Mouse (Mus musculus) heart, adult 2 months (tissue): ENCODE data around the gene Ntn1. TPM values are rescaled to one million over a fixed set of nuclear protein-coding genes. Genes with fewer than 3 reads are reported as not detected.

Experiments
- DNase-seq, 2 experiments: peaks; one replicate each; pipeline ENCODE4 v3.0.0; 2021
- H3K27ac ChIP-seq: fragments of 200-600 bp; 2 replicates; pipeline ENCODE4 v1.8.1; 2022
- H3K27me3 ChIP-seq: fragments of 200-500 bp; 2 replicates; pipeline ENCODE4 v1.6.1; 2012; ENCODE audit warnings: mild to moderate bottlenecking, low read length, inconsistent platforms, mixed read lengths; ENCODE audit not compliant: control insufficient read depth, insufficient read depth
- H3K36me3 ChIP-seq: fragments of 200-500 bp; 2 replicates; pipeline ENCODE4 v1.6.1; 2012; ENCODE audit warnings: low read length, inconsistent platforms; ENCODE audit not compliant: control insufficient read depth, insufficient read depth
- H3K4me1 ChIP-seq: fragments of 200-500 bp; 2 replicates; pipeline ENCODE4 v1.6.1; 2011; ENCODE audit warnings: low read length; ENCODE audit not compliant: control insufficient read depth, insufficient read depth
- H3K4me3 ChIP-seq: fragments of 200-600 bp; 2 replicates; pipeline ENCODE4 v1.8.1; 2022
- H3K79me2 ChIP-seq: fragments of 200-500 bp; replicated peaks from 2 replicates; pipeline ENCODE4 v1.6.1; 2012; ENCODE audit warnings: mild to moderate bottlenecking, inconsistent platforms, low read length, moderate library complexity, mixed read lengths; ENCODE audit not compliant: control insufficient read depth, insufficient read depth
- H3K9ac ChIP-seq: fragments of 200-500 bp; 2 replicates; pipeline ENCODE4 v1.6.1; 2012; ENCODE audit warnings: low read depth, mild to moderate bottlenecking, control low read depth, inconsistent platforms, low read length, mixed read lengths
- CTCF ChIP-seq: fragments of 200-600 bp; IDR thresholded peaks from 2 replicates; pipeline ENCODE4 v1.8.1; 2022; ENCODE audit warnings: antibody characterized with exemption, mild to moderate bottlenecking, moderate library complexity
- EP300 ChIP-seq: fragments of 200-500 bp; IDR thresholded peaks from 2 replicates; pipeline ENCODE4 v1.6.1; 2011; ENCODE audit warnings: low read depth, low read length, control low read depth; ENCODE audit not compliant: insufficient read depth
- POLR2A ChIP-seq: fragments of 200-500 bp; IDR thresholded peaks from 2 replicates; pipeline ENCODE4 v1.6.1; 2011; ENCODE audit warnings: mild to moderate bottlenecking, low read depth, low read length, control low read depth; ENCODE audit not compliant: insufficient read depth
- WGBS: fragments of 180-500 bp; shearing (Covaris S2); methylation state at CpG from one replicate; pipeline ENCODE4 v1.1.7; 2018; 5-methylcytosine and 5-hydroxymethylcytosine counted together
- intact Hi-C: fragments of 180-260 bp; cut with DNase I; formaldehyde crosslinking; loops from one replicate; pipeline ENCODE4 v1.15.1; 2025
- polyA plus RNA-seq: library from polyadenylated mRNA; depleted of rRNA; stranded (reverse); fragments of >200 nt; gene quantifications from 2 replicates; pipeline ENCODE4 v1.2.3, GENCODE M21; 2012
- total RNA-seq, 2 experiments: library from RNA; stranded (reverse); gene quantifications; 2 replicates each; pipeline ENCODE4 v1.2.3; 2021

The Ntn1 gene
- total and polyA plus RNA-seq, 3 experiments = 32.4 to 70.5 (median 55.1) TPM

GRCm38 (mm10) chr11:68404185-68404584 lies 3.6 kb upstream of the Ntn1 start:
- no peaks in the 10 kb centered on the region for H3K79me2 ChIP-seq
- no peaks in the 10 kb centered on the region for H3K36me3 ChIP-seq
- no peak overlapping the region for H3K4me3 ChIP-seq
- no peak for DNase-seq
- H3K9ac ChIP-seq = no peak overlapping the region
- no peak for TF ChIP-seq POLR2A
- TF ChIP-seq CTCF = peak; percentile 63
- H3K27ac ChIP-seq = no peak overlapping the region
- H3K4me1 ChIP-seq = no peaks in the 10 kb centered on the region; the same call in 1 of the 2 replicates
- H3K27me3 ChIP-seq = no peaks in the 10 kb centered on the region
- WGBS = 51% methylated on average over 4 of the region's 4 CpGs
- intact Hi-C loops = no loop called here

GRCm38 (mm10) chr11:68401428-68401827 lies 805 bp upstream of the Ntn1 start:
- H3K36me3 ChIP-seq = no peaks in the 10 kb centered on the region
- no peak for DNase-seq
- H3K79me2 ChIP-seq = no peaks in the 10 kb centered on the region
- H3K4me1 ChIP-seq = no peaks in the 10 kb centered on the region; the same call in 1 of the 2 replicates
- H3K27ac ChIP-seq = no peak overlapping the region
- no peak overlapping the region for H3K4me3 ChIP-seq
- 62% methylated on average over 5 of the region's 5 CpGs for WGBS
- TF ChIP-seq CTCF = no peak
- TF ChIP-seq POLR2A = no peak
- TF ChIP-seq EP300 = no peak
- intact Hi-C loops = no loop called here
- H3K27me3 ChIP-seq = no peaks in the 10 kb centered on the region
- H3K9ac ChIP-seq = no peak overlapping the region

DNA sequence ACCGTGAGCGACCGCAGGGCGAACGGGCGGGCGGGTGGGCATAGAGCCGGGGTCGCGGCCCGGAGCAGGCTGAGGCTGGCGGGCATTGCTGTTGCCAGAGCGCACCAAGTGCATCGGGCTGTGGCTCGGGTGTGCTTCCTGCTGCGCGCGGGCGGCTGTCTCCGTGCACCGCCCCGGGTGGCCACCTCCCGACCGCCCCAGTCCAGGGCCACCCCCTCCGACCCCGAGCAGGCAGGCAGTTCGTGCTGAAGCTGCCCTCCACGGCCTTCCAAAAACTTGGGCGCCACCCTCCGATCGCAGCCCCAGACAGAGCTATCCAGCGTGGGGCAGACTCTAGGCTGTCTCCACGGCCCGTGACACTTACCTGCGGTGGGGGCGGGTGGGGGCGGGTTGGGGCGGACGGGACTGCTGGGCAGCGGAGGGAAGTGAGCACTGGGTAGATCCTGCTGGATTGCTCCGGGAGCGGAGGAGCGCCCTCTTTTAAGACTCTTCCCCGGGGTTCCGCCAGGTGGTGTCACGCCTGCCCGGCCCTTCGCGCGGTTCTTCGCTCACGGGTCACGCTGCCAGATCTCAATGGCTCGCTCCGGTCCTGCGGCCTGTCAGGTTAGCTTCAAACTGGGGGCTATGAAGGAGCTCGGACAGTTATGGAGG lies 477 bp downstream of the Ntn1 start:
- no peaks in the 10 kb centered on the region for H3K79me2 ChIP-seq
- WGBS = 2% methylated on average over 57 of the region's 57 CpGs
- H3K4me3 ChIP-seq = peak overlapping the region; percentile 66
- peak overlapping the region; percentile 53 for H3K9ac ChIP-seq
- peak overlapping the region; percentile 4; the same call in 1 of the 2 replicates for H3K27ac ChIP-seq
- H3K36me3 ChIP-seq = no peaks in the 10 kb centered on the region
- H3K4me1 ChIP-seq = no peaks in the 10 kb centered on the region; the same call in 1 of the 2 replicates
- H3K27me3 ChIP-seq = no peaks in the 10 kb centered on the region
- peak; percentile 66 to 68 for DNase-seq
- intact Hi-C loops = no loop called here
- TF ChIP-seq POLR2A = no peak
- no peak for TF ChIP-seq EP300
- TF ChIP-seq CTCF = peak; percentile 62

- peak overlapping the region; percentile 4 for H3K27ac ChIP-seq
- DNase-seq = peak in 1 of 2 experiments; percentile 33
- no peak for TF ChIP-seq POLR2A
- TF ChIP-seq CTCF = no peak
- no peaks in the 10 kb centered on the region for H3K27me3 ChIP-seq
- H3K9ac ChIP-seq = peak overlapping the region; percentile 56
- peak overlapping the region; percentile 66 for H3K4me3 ChIP-seq
- H3K36me3 ChIP-seq = no peaks in the 10 kb centered on the region
- intact Hi-C loops = loop anchor here (10.0 kb wide), 1 partner anchor 115 kb away; no protein-coding TSS in a partner anchor
- under 1% methylated on average over 47 of the region's 47 CpGs for WGBS
- H3K4me1 ChIP-seq = no peaks in the 10 kb centered on the region; the same call in 1 of the 2 replicates
- H3K79me2 ChIP-seq = no peaks in the 10 kb centered on the region
These were observed 1.0 kb downstream of the Ntn1 start for GRCm38 (mm10) chr11:68399548-68400020.

- Histone ChIP-seq H3K4me1 (no peaks in the 10 kb centered on the region; the same call in 1 of the 2 replicates), H3K4me3 (peak overlapping the region; percentile 66), H3K27me3 (no peaks in the 10 kb centered on the region), H3K27ac (peak overlapping the region; percentile 4), H3K36me3 (no peaks in the 10 kb centered on the region), H3K79me2 (no peaks in the 10 kb centered on the region), H3K9ac (peak overlapping the region; percentile 56)
- DNase-seq = no peak
- intact Hi-C loops = loop anchor here (10.0 kb wide), 1 partner anchor 114 kb away; no protein-coding TSS in a partner anchor
- TF ChIP-seq CTCF (no peak), EP300 (no peak), POLR2A (no peak)
- WGBS = 30% methylated on average over 24 of the region's 24 CpGs
These were observed 1.6 kb downstream of the Ntn1 start for GRCm38 (mm10) chr11:68398891-68399547.

DNA sequence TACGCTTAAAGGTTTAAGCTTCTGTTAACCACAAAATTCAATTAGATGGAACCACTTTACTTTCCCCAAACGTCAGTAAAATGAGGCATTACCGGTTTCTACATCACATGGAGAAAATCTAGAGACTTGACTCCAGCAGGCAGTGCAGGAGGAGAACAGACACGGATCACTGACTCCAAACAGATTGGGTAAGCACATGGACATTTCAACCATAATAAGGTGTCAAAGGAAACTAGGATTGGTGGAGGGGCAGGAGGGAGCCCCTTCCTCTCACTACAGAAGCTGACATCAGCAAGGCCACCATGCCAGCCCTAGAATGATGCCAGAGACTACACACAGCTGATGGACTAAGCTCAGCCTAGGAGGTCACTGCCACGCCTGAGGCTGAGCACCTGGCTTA lies 5.1 kb downstream of the Ntn1 start:
- no peak for DNase-seq
- H3K79me2 ChIP-seq = no peaks in the 10 kb centered on the region
- H3K9ac ChIP-seq = no peak overlapping the region
- H3K4me3 ChIP-seq = no peak overlapping the region
- TF ChIP-seq CTCF (no peak), EP300 (no peak), POLR2A (no peak)
- peaks cover 6% of the 10 kb centered on the region for H3K4me1 ChIP-seq
- intact Hi-C loops = loop anchor here (10.0 kb wide), 1 partner anchor 111 kb away; no protein-coding TSS in a partner anchor
- 78% methylated on average over 5 of the region's 5 CpGs for WGBS
- H3K27ac ChIP-seq = no peak overlapping the region
- no peaks in the 10 kb centered on the region for H3K36me3 ChIP-seq
- H3K27me3 ChIP-seq = no peaks in the 10 kb centered on the region
